Mouse (Mus musculus) CD4-positive helper T cell, adult 2 months (primary cell): Measurements from ENCODE around the gene Prkg1.
A peak's percentile ranks its signal among the peaks of the same experiment; 100 is the strongest.

Experiments
- DNase-seq: peaks from one replicate; pipeline ENCODE4 v3.0.0-alpha.2; 2012; ENCODE audit warnings: low read depth, missing footprints, low spot score

Gene Prkg1

GRCm38 (mm10) chr19:31158944-31159460, 605.8 kb downstream of the Prkg1 start:
- DNase-seq, result no peak

DNA sequence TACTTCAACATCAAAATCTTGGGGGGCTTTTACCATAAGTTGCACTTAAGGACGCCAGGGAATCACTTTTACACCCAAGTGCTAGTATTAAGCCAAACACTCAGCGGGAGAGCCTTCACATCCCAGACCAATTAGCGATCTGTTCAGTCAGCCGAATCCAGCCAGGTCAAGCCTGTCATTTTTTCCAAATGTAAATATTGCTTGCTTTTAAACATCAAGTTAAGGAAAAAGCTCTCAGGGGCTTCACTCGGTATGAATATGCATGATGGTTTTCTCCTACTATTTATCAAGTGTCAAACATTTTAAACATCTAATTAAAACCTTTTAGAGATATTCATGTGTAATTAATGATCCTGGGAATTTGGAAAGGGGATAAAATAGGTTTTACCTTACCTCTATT, 611.4 kb downstream of the Prkg1 start:
- DNase-seq, result no peak

DNA sequence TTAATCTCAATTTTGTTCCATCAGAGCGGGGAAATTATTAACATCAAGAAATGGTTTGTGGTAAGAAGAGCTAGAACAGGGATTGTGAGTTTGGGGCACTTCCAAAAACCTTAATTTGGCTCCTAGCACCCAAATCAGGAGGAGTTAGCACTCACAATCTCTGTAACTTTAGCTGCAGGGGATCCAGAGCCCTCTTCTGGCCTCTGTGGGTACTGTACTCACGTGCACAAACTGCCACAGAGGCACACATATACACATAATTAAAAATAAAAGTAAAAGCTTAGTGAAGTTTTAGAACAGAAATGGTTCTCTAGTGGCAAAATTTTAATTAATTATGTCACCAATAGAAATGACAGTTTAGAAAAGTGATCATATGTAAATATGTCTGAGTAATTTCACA, 614.9 kb downstream of the Prkg1 start:
- DNase-seq, result no peak

- no peak for DNase-seq
Measured at GRCm38 (mm10) chr19:31147457-31147856, 617.4 kb downstream of the Prkg1 start.

GRCm38 (mm10) chr19:31146156-31146555, 618.7 kb downstream of the Prkg1 start:
- no peak for DNase-seq

GRCm38 (mm10) chr19:31141905-31142304, 622.9 kb downstream of the Prkg1 start:
- DNase-seq, result no peak

DNA sequence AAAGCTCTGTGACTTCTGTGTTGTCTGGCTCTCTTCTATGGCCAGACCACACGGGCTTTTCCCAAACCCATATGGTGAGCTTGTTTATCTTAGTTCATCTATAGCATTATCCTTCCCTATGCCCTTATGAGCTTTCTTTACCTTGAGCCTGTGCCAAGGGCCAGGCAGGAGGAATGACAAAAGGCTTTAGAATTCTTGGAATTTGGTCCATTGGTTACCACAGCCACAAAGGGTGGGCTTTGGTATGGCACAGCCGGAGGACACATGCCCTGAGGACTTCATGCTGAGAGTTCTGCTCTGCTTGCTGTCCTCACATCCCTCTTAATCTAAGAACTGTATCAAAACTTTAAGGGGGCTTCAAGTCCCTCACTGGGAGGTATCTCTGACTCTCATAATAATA, 628.5 kb downstream of the Prkg1 start:
- no peak for DNase-seq

DNA sequence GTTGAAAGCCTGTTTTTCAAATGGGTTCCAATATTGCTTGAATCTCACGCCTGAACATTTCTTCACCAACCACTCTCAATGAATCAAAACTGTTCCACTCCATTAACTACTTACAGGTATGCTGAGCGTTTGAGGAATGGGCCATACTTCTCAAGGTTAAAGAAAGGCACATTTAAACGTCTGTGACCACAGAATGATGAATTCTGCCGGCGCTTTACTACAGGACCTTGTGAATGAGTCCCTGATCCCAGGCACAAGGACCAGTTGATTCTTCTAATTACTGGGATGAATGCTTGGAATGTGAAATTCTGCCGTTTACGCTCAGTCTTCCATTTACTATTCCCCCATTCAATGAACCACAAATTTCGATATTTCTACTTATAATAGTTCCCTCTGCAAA, 632.2 kb downstream of the Prkg1 start:
- DNase-seq, result no peak

- no peak for DNase-seq
Measured at GRCm38 (mm10) chr19:31124628-31125027, 640.2 kb downstream of the Prkg1 start.

GRCm38 (mm10) chr19:31114690-31115089, 650.1 kb downstream of the Prkg1 start:
- no peak for DNase-seq

- DNase-seq, result no peak
Measured at GRCm38 (mm10) chr19:31106835-31107554, 657.8 kb downstream of the Prkg1 start.

- DNase-seq, result no peak
Measured at GRCm38 (mm10) chr19:31106036-31106435, 658.8 kb downstream of the Prkg1 start.

- no peak for DNase-seq
Measured at GRCm38 (mm10) chr19:31104764-31105163, 660.1 kb downstream of the Prkg1 start.

GRCm38 (mm10) chr19:31099369-31099768, 665.5 kb downstream of the Prkg1 start:
- no peak for DNase-seq

- no peak for DNase-seq
Measured at GRCm38 (mm10) chr19:31097857-31098256, 667.0 kb downstream of the Prkg1 start.

DNA sequence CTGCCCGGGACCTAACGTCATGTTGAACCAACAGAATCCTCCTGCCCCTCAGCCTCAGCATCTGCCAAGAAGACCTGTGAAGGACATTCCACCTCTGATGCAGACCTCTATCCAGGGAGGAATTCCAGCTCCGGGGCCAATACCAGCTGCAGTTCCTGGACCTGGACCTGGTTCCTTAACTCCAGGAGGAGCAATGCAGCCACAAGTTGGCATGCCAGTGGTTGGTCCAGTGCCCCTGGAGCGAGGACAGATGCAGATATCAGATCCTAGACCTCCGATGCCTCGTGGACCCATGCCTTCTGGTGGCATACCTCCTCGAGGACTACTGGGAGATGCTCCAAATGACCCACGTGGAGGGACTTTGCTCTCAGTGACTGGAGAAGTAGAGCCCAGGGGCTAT, 681.1 kb downstream of the Prkg1 start:
- DNase-seq, result no peak

DNA sequence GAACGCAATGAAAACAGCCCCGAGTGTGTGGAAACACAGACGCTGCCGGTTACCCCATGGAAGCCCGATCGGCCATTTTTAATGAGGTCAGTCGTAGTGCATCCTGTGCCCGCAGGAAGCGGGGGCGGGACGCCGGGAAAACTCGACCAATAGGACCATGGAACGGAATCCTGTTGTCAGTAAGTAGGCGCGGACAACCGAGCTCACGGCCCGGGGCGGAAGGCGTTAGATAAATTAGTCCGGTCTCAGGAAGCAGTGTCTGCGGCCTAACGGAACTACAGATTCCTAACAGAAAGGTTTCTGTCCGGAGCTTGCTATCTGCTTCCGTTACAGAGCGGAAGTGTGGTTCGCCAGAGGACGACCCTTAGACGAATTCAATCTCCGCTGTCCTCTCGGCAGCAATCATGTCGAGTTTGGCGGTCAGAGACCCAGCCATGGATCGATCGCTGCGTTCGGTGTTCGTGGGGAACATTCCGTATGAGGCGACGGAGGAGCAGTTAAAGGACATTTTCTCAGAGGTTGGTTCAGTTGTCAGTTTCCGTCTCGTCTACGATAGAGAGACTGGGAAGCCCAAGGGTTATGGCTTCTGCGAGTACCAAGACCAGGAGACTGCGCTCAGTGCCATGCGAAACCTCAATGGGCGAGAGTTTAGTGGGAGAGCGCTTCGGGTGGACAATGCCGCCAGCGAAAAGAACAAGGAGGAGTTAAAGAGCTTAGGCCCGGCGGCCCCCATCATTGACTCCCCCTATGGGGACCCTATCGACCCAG, 682.0 kb downstream of the Prkg1 start, which contains the start of gene Cstf2t:
Gene Cstf2t, plus strand, starts transcription at position 176 of the 768 bp plus-strand sequence.
- peak; percentile 99 for DNase-seq

DNA sequence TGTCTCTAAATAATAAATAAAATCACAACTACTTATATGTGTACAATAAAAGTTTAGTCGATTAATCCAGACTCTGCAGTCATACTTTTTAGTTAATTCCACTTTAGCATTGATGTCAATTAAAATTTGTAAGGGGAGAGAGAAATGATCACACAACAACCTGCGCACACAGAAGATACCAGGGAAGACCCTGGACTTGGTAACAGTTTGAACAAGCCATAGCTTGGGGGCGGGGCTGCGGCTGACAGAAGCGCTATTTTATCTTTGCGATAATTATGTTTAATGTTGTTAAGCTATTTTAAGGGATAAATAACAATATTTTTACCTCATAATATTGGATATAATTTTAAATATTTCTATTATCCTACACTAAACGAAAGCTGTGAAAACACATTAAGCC, 682.6 kb downstream of the Prkg1 start:
- no peak for DNase-seq

DNA sequence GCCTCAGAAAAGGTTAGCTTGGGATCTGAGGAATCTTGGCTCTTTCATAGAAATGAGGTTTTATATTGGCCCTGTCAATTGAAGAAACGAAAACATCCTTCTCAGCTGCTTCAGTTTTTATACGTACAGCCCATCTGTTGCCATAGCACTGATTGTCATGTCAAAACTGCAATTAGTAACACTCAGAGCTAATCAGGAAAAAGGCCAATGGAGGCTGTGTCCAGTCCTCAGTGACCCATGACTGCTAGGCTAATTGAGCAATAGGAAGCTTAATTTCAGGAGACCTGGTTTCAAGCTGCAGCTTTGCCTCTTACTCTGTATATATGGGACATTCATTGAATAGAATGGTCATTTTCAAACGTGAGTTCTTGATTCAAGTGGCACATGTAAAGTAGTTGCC, 686.6 kb downstream of the Prkg1 start:
- DNase-seq, result no peak

DNA sequence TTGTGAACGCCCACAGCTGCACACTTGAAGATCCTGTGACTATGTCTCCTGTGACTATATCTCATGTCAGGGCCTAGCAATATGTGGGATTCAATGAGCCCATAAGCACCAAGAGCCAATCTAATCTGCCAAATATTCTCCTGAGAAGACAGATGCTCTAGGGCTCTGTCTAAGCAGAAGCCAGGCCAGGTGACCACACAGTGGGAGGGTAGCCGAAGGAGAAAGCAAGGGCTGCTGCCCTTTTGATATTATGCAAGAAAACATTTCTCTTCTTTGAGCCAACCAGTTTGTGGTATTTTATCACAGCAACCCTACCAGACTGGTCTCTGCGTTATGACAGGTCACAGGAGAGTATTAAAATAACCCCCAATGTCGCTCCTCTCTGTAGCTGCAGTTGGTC, 688.7 kb downstream of the Prkg1 start:
- no peak for DNase-seq

DNA sequence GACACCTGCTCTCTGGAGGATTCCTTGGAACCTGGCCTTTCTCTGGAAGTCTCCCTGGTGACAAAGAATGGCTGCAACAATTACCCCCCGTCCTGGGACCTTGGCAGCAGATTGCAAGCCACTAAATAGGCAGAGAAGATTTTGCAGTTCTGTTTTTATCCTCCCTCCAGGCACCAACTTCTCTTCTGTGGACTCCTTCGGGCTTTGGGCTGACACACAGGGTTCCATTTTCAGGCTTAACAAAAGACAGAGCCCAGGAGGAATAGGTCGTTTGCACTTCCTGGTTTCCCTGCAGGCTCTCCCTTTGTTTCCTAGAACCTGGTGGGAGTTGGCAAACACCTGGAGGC, 690.1 kb downstream of the Prkg1 start:
- DNase-seq, result no peak

GRCm38 (mm10) chr19:31073959-31074716, 690.7 kb downstream of the Prkg1 start:
- DNase-seq, result no peak
